16 mouse cellular contexts compared by ENCODE assay signal in the genomic region with DNA sequence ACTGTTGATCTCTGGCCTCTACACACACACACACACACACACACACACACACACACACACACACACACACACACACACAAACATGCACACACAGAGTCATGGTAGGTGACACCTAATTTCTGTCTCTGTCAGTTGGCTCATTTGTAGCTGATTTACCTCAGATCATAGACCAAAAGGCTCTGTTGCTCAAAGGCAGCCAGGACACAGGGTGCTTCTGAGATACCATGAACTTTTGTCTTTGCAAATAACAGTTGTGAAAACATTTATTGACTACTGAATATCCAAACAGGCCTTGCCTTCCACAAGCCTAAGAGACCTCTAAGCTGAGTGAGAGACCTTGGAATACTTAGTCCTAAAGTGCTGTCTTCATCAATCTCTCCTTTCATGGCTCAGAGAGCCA.
"Had no signal": no experiment of that assay in that cellular context is flagged by ENCODE, and none has a peak within 500 bp of the region (broad histone marks: within the 10 kb centered on the region; RNA-seq: fewer than 3 reads in every experiment).

No protein-coding gene starts in this region.

- H3K36me3 ChIP-seq: neural tube, embryonic 13.5 days; neural tube, embryonic 15.5 days; stomach, embryonic 15.5 days had no signal

- H3K27me3 ChIP-seq: neural tube, embryonic 13.5 days; neural tube, embryonic 15.5 days; stomach, embryonic 15.5 days had no signal

- H3K27ac ChIP-seq: neural tube, embryonic 13.5 days; neural tube, embryonic 15.5 days; stomach, embryonic 15.5 days; stomach, postnatal 0 days had no signal

- H3K4me3 ChIP-seq: neural tube, embryonic 13.5 days; neural tube, embryonic 15.5 days; stomach, embryonic 15.5 days had no signal

- H3K9me3 ChIP-seq: neural tube, embryonic 13.5 days; neural tube, embryonic 15.5 days; stomach, embryonic 15.5 days had no signal

- H3K9ac ChIP-seq: neural tube, embryonic 13.5 days; neural tube, embryonic 15.5 days; stomach, embryonic 15.5 days had no signal

- H3K4me2 ChIP-seq: neural tube, embryonic 13.5 days; neural tube, embryonic 15.5 days; stomach, embryonic 15.5 days had no signal

- H3K4me1 ChIP-seq: neural tube, embryonic 13.5 days; neural tube, embryonic 15.5 days; stomach, embryonic 15.5 days had no signal

- DNase-seq: retina, postnatal 1 day; right cerebral cortex, adult 18-20 months; right cerebral cortex, postnatal 14 days; right cerebral cortex, postnatal 25 days; right cerebral cortex, postnatal 4 days; spleen, adult 18-20 months; thymus, adult 18-20 months; thymus, adult 2 months; thymus, postnatal 14 days; thymus, postnatal 25 days; thymus, postnatal 36 days; thymus, postnatal 4 days had no signal
